Mouse (Mus musculus): Measurements from ENCODE around the gene Zfp994.
"Not testable (repeated sequence)": the region's sequence is repeated elsewhere in the genome, so short reads cannot be mapped to it uniquely, and the experiment has no call there.

Gene Zfp994

DNA sequence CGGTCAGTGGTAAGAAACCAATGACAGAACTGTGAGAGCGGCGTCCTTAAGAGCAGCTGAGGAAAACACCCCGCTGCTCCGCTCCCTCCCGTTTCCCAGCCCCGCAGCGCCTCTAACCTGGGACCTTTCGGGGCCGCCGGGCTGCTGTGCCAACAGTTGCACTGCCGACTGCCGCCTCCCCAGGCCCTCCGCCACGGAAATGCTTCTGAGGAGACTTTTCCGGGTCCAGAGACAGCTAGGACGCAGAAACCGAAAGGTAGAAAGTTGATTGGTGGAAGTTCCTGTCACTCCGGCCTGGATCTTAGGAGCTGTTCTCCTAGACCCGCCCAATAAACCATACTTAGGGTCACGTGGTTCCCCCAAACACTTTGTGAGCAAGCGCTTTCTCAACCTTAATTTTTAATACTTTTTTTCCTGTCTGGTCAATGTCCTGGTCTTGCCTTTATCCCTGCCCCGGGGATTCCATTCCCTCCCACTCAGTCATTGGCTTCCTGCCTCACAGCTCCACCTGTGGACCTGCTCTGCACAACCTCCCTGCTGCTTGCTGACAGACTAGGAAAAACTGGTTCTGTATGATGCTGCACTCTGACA is at the start of gene Zfp994:
Gene Zfp994, minus strand, starts transcription at position 195 of the 591 bp plus-strand sequence.
- in situ Hi-C loops (cut with MboI, MseI) = not testable (repeated sequence)

DNA sequence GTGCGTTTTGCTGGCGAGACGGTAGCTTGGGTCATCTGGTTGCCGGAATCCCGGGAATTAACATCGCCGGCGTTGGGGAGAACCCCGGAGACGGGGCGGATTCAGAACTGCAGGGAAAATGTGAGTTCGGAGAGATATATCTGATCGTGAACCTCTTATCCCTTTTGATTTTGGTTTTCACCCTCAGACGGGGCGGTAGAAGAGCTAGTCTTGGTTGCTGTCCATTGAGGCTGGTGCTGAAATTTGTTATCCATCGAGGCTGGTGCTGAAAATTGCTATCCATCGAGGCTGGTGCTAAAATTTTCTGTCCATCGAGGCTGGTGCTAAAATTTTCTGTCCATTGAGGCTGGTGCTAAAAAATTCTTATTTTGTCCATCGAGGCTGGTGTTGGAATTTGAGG is 5.3 kb upstream of the Zfp994 start:
- in situ Hi-C loops (cut with MboI, MseI) = loop anchor here (5.0 kb wide), 1 partner anchor 428 kb away; no protein-coding TSS in a partner anchor

GRCm38 (mm10) chr17:22225015-22225414 is 401 bp downstream of the Zfp994 start:
- in situ Hi-C loops (cut with MboI, MseI) = not testable (repeated sequence)

- in situ Hi-C loops (cut with MboI, MseI) = not testable (repeated sequence)
Measured at GRCm38 (mm10) chr17:22165722-22166294, 59.6 kb downstream of the Zfp994 start, which contains the start of gene Zfp947. Gene Zfp947 (minus strand): TSS chr17:22166190.

- in situ Hi-C loops (cut with MboI, MseI) = not testable (repeated sequence)
Measured at GRCm38 (mm10) chr17:22165304-22165703, 60.1 kb downstream of the Zfp994 start.

GRCm38 (mm10) chr17:22153951-22154350 is 71.5 kb downstream of the Zfp994 start:
- in situ Hi-C loops (cut with MboI, MseI) = not testable (repeated sequence)
